Mouse (Mus musculus) MEL (cell line): ENCODE data around the gene Elovl7.

Experiments
- CHD1 ChIP-seq: IDR thresholded peaks from 2 replicates; pipeline ENCODE4 v1.6.1; 2012; ENCODE audit warnings: low read depth, mild to moderate bottlenecking, inconsistent platforms, low read length, improper control_type of control experiment
- CTCF ChIP-seq, 3 experiments: IDR thresholded peaks in 2 of 3; conservative IDR thresholded peaks in 1 of 3; 2 replicates each; pipeline ENCODE4 v1.5.1; 2011 to 2012; ENCODE audit warnings: low read length in 3 of 3, low read depth in 2 of 3, mild to moderate bottlenecking in 2 of 3, improper control_type of control experiment in 1 of 3, inconsistent platforms in 1 of 3, mixed read lengths in 1 of 3, moderate library complexity in 1 of 3; ENCODE audit not compliant: control insufficient read depth in 1 of 3, insufficient read depth in 1 of 3, poor library complexity in 1 of 3, severe bottlenecking in 1 of 3
- GATA1 ChIP-seq: IDR thresholded peaks from 2 replicates; pipeline ENCODE4 v1.6.1; 2011; ENCODE audit warnings: low read depth, low read length, improper control_type of control experiment
- MAFK ChIP-seq: IDR thresholded peaks from 2 replicates; pipeline ENCODE4 v1.6.1; 2011; ENCODE audit warnings: low read depth, mild to moderate bottlenecking, low read length, improper control_type of control experiment, borderline replicate concordance
- MAX ChIP-seq: IDR thresholded peaks from 2 replicates; pipeline ENCODE4 v1.6.1; 2011; ENCODE audit warnings: low read length, improper control_type of control experiment
- NELFE ChIP-seq: IDR thresholded peaks from 2 replicates; pipeline ENCODE4 v1.6.1; 2011; ENCODE audit warnings: low read depth, low read length, improper control_type of control experiment
- POLR2A ChIP-seq, 2 experiments: IDR thresholded peaks; 2 replicates each; pipeline ENCODE4 v1.6.1; 2011 to 2012; ENCODE audit warnings: low read length in 2 of 2, mild to moderate bottlenecking in 2 of 2, control low read depth in 1 of 2, improper control_type of control experiment in 1 of 2, low read depth in 1 of 2, moderate library complexity in 1 of 2; ENCODE audit not compliant: control insufficient read depth in 1 of 2, insufficient read depth in 1 of 2, poor library complexity in 1 of 2
- RAD21 ChIP-seq: IDR thresholded peaks from 2 replicates; pipeline ENCODE4 v1.6.1; 2011; ENCODE audit warnings: mild to moderate bottlenecking, low read depth, low read length, improper control_type of control experiment
- RCOR1 ChIP-seq: IDR thresholded peaks from 2 replicates; pipeline ENCODE4 v1.6.1; 2012; ENCODE audit warnings: low read depth, mild to moderate bottlenecking, inconsistent platforms, low read length, improper control_type of control experiment
- TAL1 ChIP-seq: IDR thresholded peaks from 2 replicates; pipeline ENCODE4 v1.6.1; 2012; ENCODE audit warnings: mild to moderate bottlenecking, inconsistent platforms, low read length, moderate library complexity, mixed read lengths
- TCF12 ChIP-seq: IDR thresholded peaks from 2 replicates; pipeline ENCODE4 v1.6.1; 2014; ENCODE audit warnings: low read depth, mild to moderate bottlenecking, inconsistent platforms, low read length, improper control_type of control experiment, moderate library complexity
- USF1 ChIP-seq: IDR thresholded peaks from 2 replicates; pipeline ENCODE4 v1.6.1; 2014; ENCODE audit warnings: low read depth, mild to moderate bottlenecking, inconsistent platforms, low read length, improper control_type of control experiment, moderate library complexity
- ZKSCAN1 ChIP-seq: IDR thresholded peaks from 2 replicates; pipeline ENCODE4 v1.6.1; 2012; ENCODE audit warnings: low read depth, mild to moderate bottlenecking, inconsistent platforms, low read length, improper control_type of control experiment, moderate library complexity
- ZMIZ1 ChIP-seq: IDR thresholded peaks from 2 replicates; pipeline ENCODE4 v1.6.1; 2012; ENCODE audit warnings: low read depth, mild to moderate bottlenecking, inconsistent platforms, low read length, improper control_type of control experiment, moderate library complexity

DNA sequence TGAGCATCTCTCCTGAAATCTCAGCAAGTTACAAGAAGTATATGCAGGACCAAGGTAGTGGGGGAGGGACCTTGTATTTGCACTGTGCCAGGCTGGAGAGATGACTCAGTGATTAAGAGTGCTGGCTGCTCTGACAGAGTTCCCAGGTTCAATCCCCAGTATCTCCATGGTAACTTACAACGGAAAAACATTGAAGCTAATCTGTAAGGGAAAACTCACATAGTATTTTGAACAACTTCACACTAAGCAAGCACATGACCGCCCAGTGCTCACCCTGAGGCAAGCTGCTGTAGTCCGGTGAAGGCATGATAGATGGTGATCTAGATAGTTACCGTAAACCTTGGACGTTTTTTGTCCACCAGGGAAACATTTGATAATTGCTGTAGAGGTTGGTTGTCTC, 39.8 kb downstream of the Elovl7 start:
- TF ChIP-seq USF1 (no peak), MAFK (no peak), CHD1 (no peak), NELFE (no peak), CTCF (IDR thresholded peaks at IDR 0.05 in 2 of 3, conservative IDR thresholded peaks at IDR 0.05 in 1 of 3; ENCODE audit: control insufficient read depth in 1 of 3, insufficient read depth in 1 of 3, low read depth in 2 of 3, low read length in 3 of 3, poor library complexity in 1 of 3, severe bottlenecking in 1 of 3) (no peak), MAX (no peak), ZMIZ1 (no peak), TCF12 (no peak), ZKSCAN1 (no peak), RAD21 (no peak), GATA1 (no peak), POLR2A (IDR thresholded peaks at IDR 0.05; ENCODE audit: control insufficient read depth in 1 of 2, insufficient read depth in 1 of 2, low read depth in 1 of 2, low read length in 2 of 2, poor library complexity in 1 of 2) (no peak), RCOR1 (no peak), TAL1 (no peak)
